Mouse (Mus musculus) lung, embryonic 14.5 days (tissue): ENCODE measurements around the gene Fbxl16. TPM values are rescaled to one million over a fixed set of nuclear protein-coding genes. Genes with fewer than 3 reads are reported as not detected.

ENCODE experiments used
- ATAC-seq: fragments of 200-750 bp; cut with Nextera tagmentation; 2 replicates; pipeline ENCODE4 v1.8.0; 2017; ENCODE audit warnings: mild to moderate bottlenecking, moderate TSS enrichment, moderate library complexity; ENCODE audit not compliant: insufficient read depth
- DNase-seq: peaks from one replicate; pipeline ENCODE4 v3.0.0-alpha.2; 2015
- H3K27ac ChIP-seq: fragments of 300-500 bp; sonication (generic); 2 replicates; pipeline ENCODE4 v1.5.1; 2014; ENCODE audit warnings: low read depth, mild to moderate bottlenecking, moderate library complexity
- H3K27me3 ChIP-seq: fragments of 300-500 bp; sonication (generic); 2 replicates; pipeline ENCODE4 v1.6.1; 2014; ENCODE audit warnings: low read length, control low read depth; ENCODE audit not compliant: insufficient read depth
- H3K36me3 ChIP-seq: fragments of 300-500 bp; sonication (generic); 2 replicates; pipeline ENCODE4 v1.6.1; 2014; ENCODE audit warnings: control low read depth; ENCODE audit not compliant: insufficient read depth
- H3K4me1 ChIP-seq: fragments of 300-500 bp; sonication (generic); 2 replicates; pipeline ENCODE4 v1.6.1; 2014; ENCODE audit warnings: antibody characterized with exemption, control low read depth; ENCODE audit not compliant: insufficient read depth
- H3K4me2 ChIP-seq: fragments of 300-500 bp; sonication (generic); 2 replicates; pipeline ENCODE4 v1.6.1; 2014; ENCODE audit warnings: mild to moderate bottlenecking
- H3K4me3 ChIP-seq: fragments of 300-500 bp; sonication (generic); 2 replicates; pipeline ENCODE4 v1.5.1; 2014; ENCODE audit warnings: low read depth, low read length
- H3K9ac ChIP-seq: fragments of 300-500 bp; sonication (generic); 2 replicates; pipeline ENCODE4 v1.6.1; 2014
- H3K9me3 ChIP-seq: fragments of 300-500 bp; sonication (generic); 2 replicates; pipeline ENCODE4 v1.6.1; 2016; ENCODE audit warnings: low read depth, low read length, control low read depth
- CTCF ChIP-seq: IDR thresholded peaks from 2 replicates; pipeline ENCODE4 v1.5.1; 2016; ENCODE audit warnings: antibody characterized with exemption, low read depth
- WGBS: fragments of 180-500 bp; shearing (Covaris S2); extraction: QIAGEN DNeasy Blood & Tissue Kit; methylation state at CpG from one replicate; pipeline ENCODE4 v1.1.7; 2014; 5-methylcytosine and 5-hydroxymethylcytosine counted together
- microRNA-seq: library from miRNA; unstranded; fragments of <30 nt; microRNA quantifications from one replicate; pipeline ENCODE4, GENCODE M21; 2016; ENCODE audit warnings: borderline number of aligned reads
- polyA plus RNA-seq: library from polyadenylated mRNA; unstranded; fragments of >200 nt; fragmentation: Nextera tagmentation; extraction: Ambion mirVana; gene quantifications from 2 replicates; pipeline ENCODE4 v1.2.1, GENCODE M21; 2014

The Fbxl16 gene
- polyA plus RNA-seq, 1 experiment from 2014 or later: 1.3 TPM

DNA sequence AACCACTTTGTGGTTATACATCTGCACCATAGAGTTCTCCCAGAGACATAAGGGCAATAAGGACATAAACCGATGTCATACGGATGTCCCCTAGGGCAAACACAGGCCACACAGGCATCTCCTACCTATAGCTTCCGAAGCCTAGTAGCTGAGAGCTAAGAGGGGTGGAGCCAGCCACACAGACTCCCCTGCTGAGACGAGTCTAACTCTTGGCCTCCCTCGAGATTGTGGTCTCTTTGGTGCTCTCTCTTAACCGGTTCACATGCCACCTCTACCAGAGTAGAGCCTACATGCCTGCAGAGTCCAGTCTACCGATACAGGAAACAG lies 58.6 kb downstream of the Fbxl16 start:
- ATAC-seq: no peak
- no peak for DNase-seq

GRCm38 (mm10) chr17:25867836-25868600 lies 59.1 kb downstream of the Fbxl16 start:
- H3K27ac ChIP-seq: peak overlapping the region; percentile 48; the same call in 1 of the 2 replicates
- H3K4me3 ChIP-seq: peak overlapping the region; percentile 80
- WGBS: under 1% methylated on average over 40 of the region's 42 CpGs
- H3K4me2 ChIP-seq: peak overlapping the region; percentile 98
- 0 out of 2 replicates have a peak, but pooled peaks cover 3% of the 10 kb centered on the region for H3K4me1 ChIP-seq
- peak; percentile 42 for DNase-seq
- no peaks in the 10 kb centered on the region for H3K36me3 ChIP-seq
- peak; percentile 36 for ATAC-seq
- peak overlapping the region; percentile 56 for H3K9ac ChIP-seq
- no peaks in the 10 kb centered on the region for H3K27me3 ChIP-seq
- TF ChIP-seq CTCF: no peak
- no peaks in the 10 kb centered on the region for H3K9me3 ChIP-seq

More for the DNA sequence above, 58.6 kb downstream of the Fbxl16 start:
- H3K36me3 ChIP-seq: no peaks in the 10 kb centered on the region
- no peaks in the 10 kb centered on the region for H3K27me3 ChIP-seq
- no peaks in the 10 kb centered on the region for H3K9me3 ChIP-seq
- no peak for TF ChIP-seq CTCF
- peak overlapping the region; percentile 56; the same call in 1 of the 2 replicates for H3K9ac ChIP-seq
- WGBS: 12% methylated on average over 7 of the region's 7 CpGs
- H3K4me1 ChIP-seq: 0 out of 2 replicates have a peak, but pooled peaks cover 3% of the 10 kb centered on the region
- peak overlapping the region; percentile 80 for H3K4me3 ChIP-seq
- peak overlapping the region; percentile 98 for H3K4me2 ChIP-seq
- no peak overlapping the region for H3K27ac ChIP-seq

- H3K4me1 ChIP-seq: 0 out of 2 replicates have a peak, but pooled peaks cover 3% of the 10 kb centered on the region
These were observed 59.8 kb downstream of the Fbxl16 start, which contains the start of gene Mcrip2 for GRCm38 (mm10) chr17:25868601-25869191. TSS of gene Mcrip2 (minus strand) at chr17:25868764.

DNA sequence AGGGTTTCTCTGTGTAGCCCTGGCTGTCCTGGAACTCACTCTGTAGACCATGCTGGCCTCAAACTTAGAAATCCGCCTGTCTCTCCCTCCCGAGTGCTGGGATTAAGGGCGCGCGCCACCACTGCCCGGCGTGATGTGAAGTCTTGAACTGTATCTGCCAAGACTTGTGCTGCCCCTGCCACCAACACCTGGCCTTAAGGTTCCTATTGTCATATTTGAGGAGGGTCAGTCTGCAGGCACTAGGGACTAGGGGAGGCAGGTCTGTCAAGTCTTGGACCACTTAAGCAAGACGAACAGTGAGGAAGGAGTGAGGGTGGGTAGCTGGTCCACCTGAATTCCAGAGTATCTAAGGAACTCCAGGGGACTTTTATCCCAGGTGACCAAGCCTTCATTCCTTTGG lies 60.6 kb downstream of the Fbxl16 start:
- H3K4me2 ChIP-seq: no peak overlapping the region
- TF ChIP-seq CTCF: no peak
- H3K27me3 ChIP-seq: no peaks in the 10 kb centered on the region
- ATAC-seq (no peak), DNase-seq (no peak)
- H3K9me3 ChIP-seq: no peaks in the 10 kb centered on the region
- H3K9ac ChIP-seq: no peak overlapping the region
- no peak overlapping the region for H3K4me3 ChIP-seq
- WGBS: 81% methylated on average over 8 of the region's 8 CpGs
- no peaks in the 10 kb centered on the region for H3K36me3 ChIP-seq
- 0 out of 2 replicates have a peak, but pooled peaks cover 8% of the 10 kb centered on the region for H3K4me1 ChIP-seq
- H3K27ac ChIP-seq: no peak overlapping the region

More at GRCm38 (mm10) chr17:25868601-25869191, 59.8 kb downstream of the Fbxl16 start, which contains the start of gene Mcrip2:
- TF ChIP-seq CTCF: peak; percentile 26; the same call in 1 of the 2 replicates
- WGBS: under 1% methylated on average over 24 of the region's 24 CpGs
- no peaks in the 10 kb centered on the region for H3K36me3 ChIP-seq
- H3K4me3 ChIP-seq: peak within 1 kb of the TSS; percentile 80
- peak within 1 kb of the TSS; percentile 56 for H3K9ac ChIP-seq
- ATAC-seq: peak; percentile 91
- H3K9me3 ChIP-seq: no peaks in the 10 kb centered on the region
- H3K27ac ChIP-seq: peak within 1 kb of the TSS; percentile 48; the same call in 1 of the 2 replicates
- peak; percentile 90 for DNase-seq
- H3K4me2 ChIP-seq: peak within 1 kb of the TSS; percentile 98
- no peaks in the 10 kb centered on the region for H3K27me3 ChIP-seq

- DNase-seq: no peak
- no peaks in the 10 kb centered on the region for H3K36me3 ChIP-seq
- WGBS: 81% methylated on average over 2 of the region's 2 CpGs
- H3K4me3 ChIP-seq: no peak overlapping the region
- no peak overlapping the region for H3K27ac ChIP-seq
- no peak for TF ChIP-seq CTCF
- no peaks in the 10 kb centered on the region for H3K27me3 ChIP-seq
- H3K4me1 ChIP-seq: 0 out of 2 replicates have a peak, but pooled peaks cover 8% of the 10 kb centered on the region
- no peaks in the 10 kb centered on the region for H3K9me3 ChIP-seq
- ATAC-seq: no peak
- no peak overlapping the region for H3K9ac ChIP-seq
- no peak overlapping the region for H3K4me2 ChIP-seq
These were observed 61.1 kb downstream of the Fbxl16 start for GRCm38 (mm10) chr17:25869954-25870353.

Small RNA genes lying within 50 kb of the gene (microRNA-seq; reads per million reads assigned to microRNA genes)
- gene Mir3082 (not detected), gene Mir6966 (not detected)

Other genes with a start within 250 kb of the Fbxl16 start
- 0.42 and 0.79 TPM in 2 replicates for gene Sox8, start 238.4 kb upstream of the Fbxl16 start, polyA plus RNA-seq
- gene Lmf1, start 230.0 kb upstream of the Fbxl16 start, polyA plus RNA-seq: 25.7 and 26.1 TPM in 2 replicates
- gene Gng13, start 91.9 kb upstream of the Fbxl16 start, polyA plus RNA-seq: 1.3 and 1.4 TPM in 2 replicates
- gene Chtf18, start 81.7 kb upstream of the Fbxl16 start, polyA plus RNA-seq: 27.1 and 32.3 TPM in 2 replicates
- 22.1 and 22.6 TPM in 2 replicates for gene Rpusd1, start 81.4 kb upstream of the Fbxl16 start, polyA plus RNA-seq
- 0.24 and 0.31 TPM in 2 replicates for gene Mslnl, start 73.0 kb upstream of the Fbxl16 start, polyA plus RNA-seq
- 1.8 and 4.6 TPM in 2 replicates for gene Msln, start 54.7 kb upstream of the Fbxl16 start, polyA plus RNA-seq
- 24.3 and 25.6 TPM in 2 replicates for gene Narfl, start 35.3 kb upstream of the Fbxl16 start, polyA plus RNA-seq
- gene Haghl, start 23.4 kb upstream of the Fbxl16 start, polyA plus RNA-seq: 55.1 and 57.9 TPM in 2 replicates
- gene Ccdc78, start 22.5 kb upstream of the Fbxl16 start, polyA plus RNA-seq: 0.12 TPM in 1 of 2 replicates, not detected in the other
- 81.9 and 96.8 TPM in 2 replicates for gene Fam173a, start 16.2 kb upstream of the Fbxl16 start, polyA plus RNA-seq
- not detected in 2 replicates for gene AC134908.4, start 13.4 kb upstream of the Fbxl16 start, polyA plus RNA-seq
- 10.4 and 12.7 TPM in 2 replicates for gene Metrn, start 11.9 kb upstream of the Fbxl16 start, polyA plus RNA-seq
- gene Wdr24, start 14.5 kb downstream of the Fbxl16 start, polyA plus RNA-seq: 24.6 and 26.0 TPM in 2 replicates
- 39.5 and 40.6 TPM in 2 replicates for gene Jmjd8, start 19.8 kb downstream of the Fbxl16 start, polyA plus RNA-seq
- gene Stub1, start 24.3 kb downstream of the Fbxl16 start, polyA plus RNA-seq: 335 and 367 TPM in 2 replicates
- 1.8 and 2.0 TPM in 2 replicates for gene Rhbdl1, start 28.2 kb downstream of the Fbxl16 start, polyA plus RNA-seq
- gene Gm20683, start 32.7 kb downstream of the Fbxl16 start, polyA plus RNA-seq: 1.0 and 1.4 TPM in 2 replicates
- 10.8 and 11.0 TPM in 2 replicates for gene Rhot2, start 35.8 kb downstream of the Fbxl16 start, polyA plus RNA-seq
- 29.9 and 34.1 TPM in 2 replicates for gene Wdr90, start 52.4 kb downstream of the Fbxl16 start, polyA plus RNA-seq
- 17.7 and 17.9 TPM in 2 replicates for gene Mcrip2, start 59.7 kb downstream of the Fbxl16 start, polyA plus RNA-seq
- 44.6 and 45.7 TPM in 2 replicates for gene Mettl26, start 66.0 kb downstream of the Fbxl16 start, polyA plus RNA-seq
- 0.57 and 0.87 TPM in 2 replicates for gene Wfikkn1, start 71.8 kb downstream of the Fbxl16 start, polyA plus RNA-seq
- 15.3 and 15.4 TPM in 2 replicates for gene Rab40c, start 110.6 kb downstream of the Fbxl16 start, polyA plus RNA-seq
- 65.9 and 69.0 TPM in 2 replicates for gene Pigq, start 135.9 kb downstream of the Fbxl16 start, polyA plus RNA-seq
- gene Nhlrc4, start 135.9 kb downstream of the Fbxl16 start, polyA plus RNA-seq: not detected in 2 replicates
- 0.16 and 0.26 TPM in 2 replicates for gene A930017K11Rik, start 143.5 kb downstream of the Fbxl16 start, polyA plus RNA-seq
- gene Capn15, start 176.7 kb downstream of the Fbxl16 start, polyA plus RNA-seq: 26.7 and 30.5 TPM in 2 replicates